Mouse (Mus musculus): ENCODE measurements at regions not wholly inside any gene's neighbourhood (a gene's known extent, or its start where the extent isn't known, plus 50 kb on each side); places are given as distances from the start of the nearest gene placed in this dataset.

- no peak for DNase-seq
Measured at GRCm38 (mm10) chr3:34593279-34593678, 56.9 kb upstream of the Sox2 start.

- DNase-seq, result no peak
Measured at GRCm38 (mm10) chr3:34577896-34578530, 72.2 kb upstream of the Sox2 start.

- no peak for DNase-seq
Measured at GRCm38 (mm10) chr3:34577115-34577514, 73.1 kb upstream of the Sox2 start.

GRCm38 (mm10) chr3:34576159-34576558 lies 74.0 kb upstream of the Sox2 start:
- no peak for DNase-seq

- no peak for DNase-seq
Measured at GRCm38 (mm10) chr3:34574711-34575350, 75.4 kb upstream of the Sox2 start.

GRCm38 (mm10) chr3:34573312-34573711 lies 76.9 kb upstream of the Sox2 start:
- no peak for DNase-seq

GRCm38 (mm10) chr3:34572081-34572480 lies 78.1 kb upstream of the Sox2 start:
- no peak for DNase-seq

- DNase-seq, result no peak
Measured at GRCm38 (mm10) chr3:34571630-34572029, 78.6 kb upstream of the Sox2 start.

GRCm38 (mm10) chr3:34569998-34570397 lies 80.2 kb upstream of the Sox2 start:
- no peak for DNase-seq

GRCm38 (mm10) chr3:34568086-34568650 lies 82.0 kb upstream of the Sox2 start:
- DNase-seq, result no peak

GRCm38 (mm10) chr3:34565386-34565785 lies 84.8 kb upstream of the Sox2 start:
- DNase-seq, result no peak

- no peak for DNase-seq
Measured at GRCm38 (mm10) chr3:34562893-34563292, 87.3 kb upstream of the Sox2 start.

- no peak for DNase-seq
Measured at GRCm38 (mm10) chr3:34561709-34562108, 88.5 kb upstream of the Sox2 start.

- DNase-seq, result no peak
Measured at GRCm38 (mm10) chr3:34559841-34560703, 90.1 kb upstream of the Sox2 start.

- no peak for DNase-seq
Measured at GRCm38 (mm10) chr3:34558821-34559520, 91.2 kb upstream of the Sox2 start.

GRCm38 (mm10) chr3:34552542-34553208 lies 97.5 kb upstream of the Sox2 start:
- no peak for DNase-seq

- DNase-seq, result no peak
Measured at GRCm38 (mm10) chr3:34551069-34551468, 99.1 kb upstream of the Sox2 start.

GRCm38 (mm10) chr3:34550189-34550588 lies 100.0 kb upstream of the Sox2 start:
- no peak for DNase-seq

GRCm38 (mm10) chr3:34532451-34532850 lies 117.8 kb upstream of the Sox2 start:
- DNase-seq, result no peak

- DNase-seq, result no peak
Measured at GRCm38 (mm10) chr3:34531836-34532235, 118.4 kb upstream of the Sox2 start.

GRCm38 (mm10) chr3:34527546-34527945 lies 122.7 kb upstream of the Sox2 start:
- DNase-seq, result no peak

- DNase-seq, result no peak
Measured at GRCm38 (mm10) chr3:34525730-34526129, 124.5 kb upstream of the Sox2 start.

Data from thymus, adult 18-20 months (tissue).